Mouse (Mus musculus) lung, adult 18-20 months (tissue): ENCODE data around the gene Foxn1.

Experiments
- DNase-seq, 2 experiments: peaks; one replicate each; pipeline ENCODE4 v3.0.0; 2022; ENCODE audit warnings: mixed read lengths in 2 of 2

Gene Foxn1

DNA sequence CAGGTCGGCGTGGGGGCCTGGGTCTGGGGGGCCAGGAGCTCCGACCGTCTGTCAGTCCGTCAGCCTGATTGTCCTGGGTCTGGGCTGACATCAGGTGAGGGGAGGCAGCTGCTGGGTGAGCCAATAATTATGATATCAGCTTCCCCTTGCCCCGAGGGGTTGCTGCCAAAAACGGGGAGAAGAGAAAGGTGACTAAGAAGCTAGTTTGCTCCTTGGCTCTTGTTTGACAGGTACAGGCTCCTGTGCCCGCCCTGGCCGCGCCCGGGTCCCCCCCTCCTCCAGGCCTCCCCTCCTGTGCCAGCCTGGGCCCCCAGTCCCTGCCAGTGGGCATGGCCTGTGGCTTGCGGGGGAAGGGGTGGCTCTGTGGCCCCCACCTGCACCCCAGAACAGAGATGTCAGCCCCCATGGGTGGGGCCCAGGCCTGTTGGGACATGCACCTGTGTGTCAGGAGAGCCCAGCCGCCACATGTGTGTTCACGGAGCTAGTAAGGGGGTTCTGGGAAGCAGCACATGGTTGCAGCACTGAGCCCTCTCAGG is at the start of gene Foxn1:
Gene Foxn1 (minus strand): TSS at position 51 of the 536 bp plus-strand sequence.
- no peak for DNase-seq

DNA sequence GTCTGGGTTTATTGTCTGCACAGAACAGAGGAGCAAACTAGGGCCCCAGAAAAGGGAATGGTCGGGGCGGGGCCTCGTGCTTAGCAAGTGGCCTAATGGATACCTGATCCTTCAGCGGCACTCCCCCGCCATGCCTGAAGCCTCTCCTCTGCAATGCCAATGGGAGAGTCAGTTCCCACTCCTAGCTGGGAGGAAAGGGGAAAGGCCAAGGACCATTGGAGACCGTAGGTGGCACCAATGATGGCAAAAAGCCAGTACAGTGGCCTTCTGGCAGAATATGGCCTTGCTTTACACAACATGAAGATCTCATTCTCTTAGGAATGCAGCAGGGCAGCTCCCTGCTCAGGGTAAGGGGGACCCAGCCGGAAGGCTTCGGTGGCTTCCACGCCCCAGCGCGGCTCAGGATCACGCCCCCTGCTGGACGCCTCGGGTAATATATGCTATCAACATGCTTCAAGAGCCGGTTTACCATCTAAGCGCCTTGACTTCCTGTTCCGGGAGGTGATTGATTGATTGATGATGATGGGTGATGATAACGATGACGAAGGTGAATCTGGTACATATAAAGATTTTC is 49.5 kb upstream of the Foxn1 start:
- peak; percentile 53 to 69 for DNase-seq

DNA sequence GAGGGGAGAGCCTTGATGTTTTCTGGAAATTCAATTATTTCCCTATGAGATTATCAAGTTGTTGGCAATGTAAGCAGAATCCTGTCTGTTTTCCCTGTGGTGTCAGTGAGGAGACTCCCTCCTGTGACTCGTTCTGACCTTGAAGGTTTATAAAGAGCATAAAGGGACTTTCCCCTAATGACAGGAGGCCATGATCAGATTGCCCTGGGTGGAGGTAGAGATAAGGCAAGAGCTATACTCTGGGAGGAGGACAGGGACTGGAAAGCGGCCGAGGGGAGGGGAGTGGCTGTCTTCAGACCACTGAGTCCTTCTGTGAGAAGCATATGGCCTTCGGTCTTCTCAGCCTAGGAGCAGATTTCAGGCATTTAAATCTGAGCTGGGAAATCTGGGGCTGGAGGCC is 47.7 kb upstream of the Foxn1 start:
- no peak for DNase-seq

DNA sequence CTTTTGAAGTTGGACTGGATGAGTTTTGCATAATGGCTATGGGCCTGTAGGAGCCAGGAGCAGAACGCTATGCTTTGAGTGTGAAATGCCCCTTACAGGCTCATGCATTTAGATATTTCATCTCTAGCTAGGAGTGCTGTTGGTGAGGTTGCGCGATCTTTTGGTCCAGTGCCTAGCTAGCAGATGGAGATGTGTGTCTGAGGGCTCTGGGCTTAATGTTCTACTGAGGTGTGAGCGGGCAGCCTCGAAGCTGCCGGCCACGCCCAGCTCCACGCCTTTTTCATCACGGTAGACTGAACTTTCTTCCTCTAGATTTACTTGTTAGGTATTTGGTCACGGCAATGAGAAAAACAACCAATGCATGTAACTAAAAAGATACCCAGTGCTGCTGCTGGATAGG is 44.8 kb upstream of the Foxn1 start:
- DNase-seq: no peak

DNA sequence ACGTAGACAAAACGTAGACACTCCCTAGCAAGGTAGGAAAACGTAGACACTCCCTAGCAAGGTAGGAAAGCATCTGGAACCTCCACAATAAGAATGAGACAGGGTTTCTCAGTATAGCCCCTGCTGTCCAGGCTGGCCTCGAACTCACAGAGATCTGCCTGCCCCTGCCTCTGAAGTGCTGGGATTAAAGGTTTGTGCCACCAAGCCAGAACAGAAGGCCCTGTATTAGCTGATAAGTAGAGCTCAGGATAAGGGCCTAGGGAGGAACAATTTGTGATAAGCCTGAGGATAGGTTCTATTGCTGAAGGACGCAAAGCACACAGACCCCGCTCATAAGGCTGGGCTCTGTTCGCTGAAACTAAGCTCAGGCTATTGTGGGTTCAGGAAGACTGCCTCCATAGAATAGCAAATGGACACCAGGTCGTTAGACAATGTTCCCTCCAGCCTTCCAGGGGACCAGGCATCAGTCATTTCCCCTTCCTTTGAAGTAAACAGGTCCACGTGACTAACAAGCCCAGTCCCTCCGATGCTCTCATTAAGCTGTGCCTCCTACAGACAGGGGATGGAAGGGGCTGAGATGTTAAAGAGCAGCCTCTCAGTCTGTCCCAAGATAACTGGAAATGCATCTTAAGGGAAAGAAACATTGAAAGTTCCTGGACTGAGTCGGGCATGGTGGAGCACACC is 44.0 kb upstream of the Foxn1 start:
- no peak for DNase-seq

DNA sequence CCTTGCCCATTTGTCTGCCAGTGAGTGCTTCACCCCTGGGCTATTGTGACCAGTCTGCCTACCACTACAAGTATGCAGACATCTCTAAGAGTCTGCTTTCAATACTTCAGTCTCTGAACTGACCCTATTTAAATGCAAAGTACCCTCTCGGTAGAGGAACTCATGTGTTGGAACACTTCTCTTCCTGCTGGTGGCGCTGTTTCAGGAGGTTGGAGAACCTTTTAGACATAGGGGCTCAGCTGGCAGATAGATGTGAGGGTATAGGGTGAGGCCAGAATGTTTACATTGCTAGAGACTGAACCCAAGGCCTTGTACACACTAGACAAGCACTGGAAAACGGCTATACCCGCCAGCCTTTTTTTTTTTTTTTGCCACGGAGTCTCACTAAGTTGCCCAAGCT is 42.0 kb upstream of the Foxn1 start:
- DNase-seq: no peak

DNA sequence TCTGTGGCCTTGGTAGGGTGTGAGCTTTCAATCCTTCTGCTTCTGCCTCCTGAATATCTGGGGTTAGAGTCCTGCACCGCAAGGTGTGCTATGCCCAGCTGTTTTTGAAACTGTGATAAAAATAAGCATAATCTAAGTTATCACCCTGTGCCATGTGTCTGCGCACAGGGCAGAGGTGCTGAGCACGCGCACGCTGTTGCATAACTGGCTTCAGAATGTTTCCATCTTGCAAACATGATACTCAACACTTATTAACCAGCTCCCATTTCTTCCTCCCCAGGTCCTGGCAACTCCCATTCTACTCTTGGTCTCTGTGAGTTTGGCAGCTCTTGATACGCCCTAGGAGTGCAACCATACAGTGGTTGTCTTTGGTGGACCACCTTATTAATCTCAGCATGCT is 41.3 kb upstream of the Foxn1 start:
- no peak for DNase-seq

DNA sequence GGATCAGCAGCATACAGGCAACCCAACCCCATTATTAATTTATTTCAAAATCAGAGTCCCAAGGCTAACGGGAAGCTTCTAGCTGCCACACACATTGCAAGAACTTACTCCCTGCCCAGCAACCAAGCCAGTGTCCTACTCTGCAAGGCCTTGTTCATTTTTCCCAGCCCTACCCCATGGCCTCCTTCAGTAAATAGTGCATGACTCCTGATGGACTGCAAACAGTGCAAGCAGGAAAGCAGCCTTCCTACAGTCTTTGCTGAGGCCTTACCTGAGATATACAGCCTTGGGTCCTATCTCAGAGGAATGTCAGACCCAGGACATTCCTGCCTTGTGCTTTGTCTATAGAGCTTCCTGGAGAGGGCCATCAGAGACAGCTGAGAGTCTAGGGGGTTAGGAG is 39.2 kb upstream of the Foxn1 start:
- no peak for DNase-seq

DNA sequence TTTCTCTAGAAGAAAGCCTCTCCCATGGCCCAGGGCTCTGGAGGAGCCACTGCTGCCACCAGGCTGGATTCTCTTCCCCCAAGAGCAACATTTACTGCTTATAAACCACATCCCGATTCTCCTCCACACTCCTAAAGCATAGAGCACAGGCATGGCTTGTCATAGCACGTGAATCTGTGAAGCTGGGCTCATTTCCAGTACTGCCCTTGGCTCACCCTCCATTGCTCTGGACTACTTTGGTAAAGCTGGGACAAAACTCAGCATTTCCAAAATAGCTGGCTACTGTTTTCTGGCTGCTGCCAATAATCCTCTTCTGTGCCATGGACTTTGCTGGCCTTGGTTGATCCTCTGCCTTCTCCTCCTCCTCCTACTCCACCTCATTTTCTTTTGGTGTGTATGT is 38.0 kb upstream of the Foxn1 start:
- DNase-seq: no peak

DNA sequence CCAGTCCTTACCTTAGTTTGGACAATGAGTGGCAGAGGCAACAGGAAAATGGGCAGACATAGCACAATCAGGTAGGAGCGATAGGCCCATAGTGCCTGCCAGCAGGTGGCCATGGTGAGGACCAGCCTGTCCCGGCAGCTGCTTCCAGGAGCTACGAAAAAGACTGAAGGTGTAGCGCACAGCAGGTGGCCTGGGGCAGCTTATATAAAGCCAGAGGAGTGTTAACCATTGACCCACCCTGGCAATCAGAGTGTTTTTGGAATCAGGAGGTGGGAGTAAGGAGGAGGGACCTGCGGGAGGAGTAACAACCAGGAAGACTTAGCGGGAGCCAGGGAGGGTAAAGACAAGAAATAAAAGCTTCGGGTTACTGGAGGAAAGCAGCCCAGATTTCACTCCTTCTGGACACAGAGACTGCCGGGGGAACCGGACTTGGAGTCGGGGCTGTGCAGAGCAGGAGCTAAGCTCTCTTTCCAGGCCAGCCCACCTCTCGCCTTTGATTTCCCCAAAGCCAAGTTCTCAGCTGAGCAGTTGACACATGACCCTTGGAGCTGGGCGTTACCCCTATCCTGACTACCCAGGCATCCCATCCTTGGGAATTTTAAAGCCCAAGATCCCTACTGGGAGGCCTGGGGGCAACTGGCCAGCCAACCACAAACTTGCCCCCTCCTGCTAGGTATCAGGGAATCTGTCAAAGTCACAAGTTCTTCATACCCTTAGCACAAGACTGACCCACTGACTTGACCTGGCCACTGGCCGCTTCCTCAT is 35.9 kb upstream of the Foxn1 start, which contains the start of gene Slc13a2:
Gene Slc13a2 (minus strand): TSS at position 163 of the 765 bp plus-strand sequence.
- no peak for DNase-seq

DNA sequence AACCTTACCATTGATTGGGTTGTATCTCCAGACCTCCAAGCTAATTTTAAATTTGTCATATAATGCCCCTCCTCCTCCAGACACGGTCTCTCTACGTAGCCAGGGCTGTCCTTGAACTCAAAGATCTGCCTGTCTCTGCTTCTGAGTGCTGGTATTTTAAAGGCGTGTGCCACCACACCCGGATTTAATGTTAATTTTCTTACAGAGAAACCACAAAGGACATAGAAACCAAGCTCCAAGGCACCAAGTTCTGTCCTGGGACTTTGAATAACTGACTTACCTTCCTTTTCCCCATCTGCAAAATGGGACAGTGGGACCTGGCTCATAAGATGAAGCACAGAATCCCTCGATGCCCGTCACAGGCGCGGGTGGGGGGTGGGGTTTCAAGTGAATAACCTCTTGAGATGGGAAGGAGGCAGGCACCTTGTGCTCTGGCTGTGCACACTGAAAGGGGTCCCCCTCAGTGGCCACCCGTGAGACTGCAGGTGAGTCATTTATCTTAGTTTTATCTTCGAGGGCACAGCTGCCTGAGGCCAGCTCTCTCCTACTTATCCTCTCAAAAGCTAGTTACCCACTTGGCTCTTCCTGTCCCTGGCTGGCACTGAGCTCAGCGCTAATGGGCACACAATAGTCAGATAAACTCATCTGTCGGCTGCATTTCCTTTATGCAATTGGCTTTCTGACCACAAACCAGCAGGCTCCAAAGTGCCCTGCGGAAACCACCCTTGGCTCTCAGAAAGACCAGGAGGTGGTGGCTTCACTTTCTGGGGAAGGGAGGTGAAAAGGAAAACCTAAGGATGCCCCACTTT is 35.0 kb upstream of the Foxn1 start:
- peak in 1 of 2 experiments; percentile 38 for DNase-seq

DNA sequence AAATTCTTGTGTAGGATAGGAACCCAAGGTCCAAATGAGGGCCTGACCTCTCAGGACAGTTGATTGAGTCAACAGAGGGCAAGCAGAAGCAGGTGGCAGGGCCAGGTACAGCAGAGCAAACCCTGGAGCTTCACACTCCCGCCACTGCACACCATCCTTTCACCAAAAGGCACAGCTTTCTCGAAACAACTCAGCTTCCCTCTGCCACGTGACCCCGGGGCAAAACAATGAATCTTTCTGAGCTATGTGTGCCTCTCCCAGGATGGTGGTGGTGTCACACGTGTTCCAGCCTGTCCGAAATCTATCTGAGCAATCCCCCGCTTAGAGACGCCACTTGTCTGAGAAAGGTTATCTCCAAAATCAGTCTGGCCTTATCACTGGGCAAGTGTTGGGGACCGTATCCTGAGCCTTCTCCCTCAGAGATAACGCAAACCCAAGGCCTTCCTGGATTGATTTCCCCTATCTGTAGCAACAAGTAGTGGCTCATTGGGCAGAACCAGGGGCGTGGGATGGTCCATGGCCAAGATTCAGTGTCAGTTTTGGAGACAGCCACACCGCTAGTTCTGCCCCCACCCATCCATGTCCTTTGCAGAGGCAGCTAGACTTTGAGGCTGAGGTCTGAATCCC is 34.0 kb upstream of the Foxn1 start:
- DNase-seq: no peak

DNA sequence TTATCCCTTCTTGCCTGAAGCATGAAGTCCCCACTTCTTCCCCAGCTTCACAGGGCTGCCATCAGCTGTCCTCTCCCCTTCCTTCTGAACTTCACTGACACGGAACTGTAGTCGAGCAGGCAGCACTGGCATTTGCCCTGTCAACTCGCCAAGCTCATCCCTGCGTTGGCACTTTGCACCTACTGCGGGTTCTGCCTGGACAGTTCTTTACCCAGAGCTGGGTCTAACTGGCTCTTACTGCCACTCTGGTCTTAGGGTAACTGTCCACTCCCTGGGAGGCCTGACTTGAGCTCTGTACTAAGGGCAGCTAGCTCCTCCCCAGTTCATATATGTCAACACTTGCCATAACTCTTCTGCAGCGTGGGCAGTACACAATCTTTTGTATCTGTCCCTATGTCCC is 30.5 kb upstream of the Foxn1 start:
- no peak for DNase-seq

DNA sequence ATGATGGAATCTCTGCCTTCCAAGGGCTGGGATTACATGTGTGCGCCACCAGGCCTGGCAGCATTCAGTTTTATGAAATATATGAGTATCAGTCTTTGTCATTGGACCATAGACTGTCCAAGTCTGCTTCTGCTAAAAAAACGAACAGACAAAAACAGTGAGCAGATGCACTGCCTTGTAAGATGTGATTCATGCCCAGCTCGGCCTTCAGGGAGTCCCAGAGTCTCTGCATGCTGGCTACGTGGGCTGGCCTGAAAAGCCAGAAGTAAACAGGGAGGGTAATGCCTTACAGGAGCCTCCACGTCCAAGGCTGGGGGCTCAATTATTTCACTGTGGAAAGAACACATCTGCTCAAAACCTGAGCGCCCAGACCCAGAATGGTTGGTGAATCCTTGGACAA is 26.5 kb upstream of the Foxn1 start:
- DNase-seq: no peak

DNA sequence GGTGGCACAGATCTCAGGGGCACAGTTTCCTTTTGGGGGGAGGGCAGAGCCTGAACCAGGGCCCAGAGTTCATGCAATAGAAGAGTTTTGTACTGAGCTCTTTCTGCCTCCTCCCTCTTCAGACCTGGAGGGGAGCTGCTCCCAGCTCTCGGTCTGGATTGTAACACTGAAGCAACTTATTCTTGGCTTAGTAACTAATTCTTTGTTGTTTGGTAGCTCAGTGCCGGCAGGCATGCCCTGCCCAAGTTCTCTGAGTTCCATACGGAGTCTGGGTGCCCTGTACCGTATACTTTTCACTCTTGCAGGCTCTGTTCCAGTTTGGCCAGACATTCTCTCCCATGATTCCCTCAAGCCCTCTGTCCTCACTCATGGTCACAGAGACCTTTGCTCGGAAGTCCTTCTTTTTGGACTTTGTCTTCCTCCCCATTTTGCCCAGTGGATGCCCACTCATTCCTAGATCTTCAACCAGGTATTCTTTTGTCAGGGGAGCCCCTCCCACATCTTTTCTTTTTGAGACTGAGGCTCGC is 26.0 kb upstream of the Foxn1 start:
- no peak for DNase-seq

DNA sequence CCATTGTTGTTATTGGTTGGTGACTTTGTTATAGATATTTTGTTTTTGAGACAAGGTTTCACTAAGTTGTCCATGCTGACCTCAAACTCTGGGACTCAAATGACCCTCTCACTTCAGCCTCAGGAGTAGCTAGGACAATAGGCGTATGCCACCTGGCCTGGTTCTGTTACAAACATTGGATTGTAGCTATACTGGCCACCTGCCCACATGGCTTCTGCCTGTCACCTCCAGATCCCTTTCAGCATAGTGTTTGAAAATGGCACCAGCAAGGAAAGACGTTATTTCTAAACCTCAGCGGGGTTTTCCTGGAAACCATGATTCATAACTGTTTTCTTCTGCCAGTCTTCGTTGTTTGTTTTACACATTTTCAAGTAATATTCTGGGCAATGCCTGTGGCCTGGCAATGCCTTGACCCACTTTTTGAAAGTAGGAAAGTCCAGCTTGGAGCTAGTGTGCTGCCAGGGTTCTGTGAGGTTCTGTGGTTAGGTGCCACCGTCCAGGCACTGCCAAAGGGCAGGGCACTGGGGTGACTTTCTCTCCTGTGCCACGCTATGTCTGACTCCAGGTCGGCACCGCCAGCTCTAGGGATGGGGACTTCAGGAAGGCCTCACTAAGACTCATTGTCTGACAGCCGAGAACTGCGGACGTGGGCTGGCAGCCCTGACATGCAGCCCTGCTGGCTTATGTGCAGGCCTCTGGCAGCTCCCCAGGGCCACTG is 25.4 kb upstream of the Foxn1 start:
- DNase-seq: peak; percentile 37 to 40

DNA sequence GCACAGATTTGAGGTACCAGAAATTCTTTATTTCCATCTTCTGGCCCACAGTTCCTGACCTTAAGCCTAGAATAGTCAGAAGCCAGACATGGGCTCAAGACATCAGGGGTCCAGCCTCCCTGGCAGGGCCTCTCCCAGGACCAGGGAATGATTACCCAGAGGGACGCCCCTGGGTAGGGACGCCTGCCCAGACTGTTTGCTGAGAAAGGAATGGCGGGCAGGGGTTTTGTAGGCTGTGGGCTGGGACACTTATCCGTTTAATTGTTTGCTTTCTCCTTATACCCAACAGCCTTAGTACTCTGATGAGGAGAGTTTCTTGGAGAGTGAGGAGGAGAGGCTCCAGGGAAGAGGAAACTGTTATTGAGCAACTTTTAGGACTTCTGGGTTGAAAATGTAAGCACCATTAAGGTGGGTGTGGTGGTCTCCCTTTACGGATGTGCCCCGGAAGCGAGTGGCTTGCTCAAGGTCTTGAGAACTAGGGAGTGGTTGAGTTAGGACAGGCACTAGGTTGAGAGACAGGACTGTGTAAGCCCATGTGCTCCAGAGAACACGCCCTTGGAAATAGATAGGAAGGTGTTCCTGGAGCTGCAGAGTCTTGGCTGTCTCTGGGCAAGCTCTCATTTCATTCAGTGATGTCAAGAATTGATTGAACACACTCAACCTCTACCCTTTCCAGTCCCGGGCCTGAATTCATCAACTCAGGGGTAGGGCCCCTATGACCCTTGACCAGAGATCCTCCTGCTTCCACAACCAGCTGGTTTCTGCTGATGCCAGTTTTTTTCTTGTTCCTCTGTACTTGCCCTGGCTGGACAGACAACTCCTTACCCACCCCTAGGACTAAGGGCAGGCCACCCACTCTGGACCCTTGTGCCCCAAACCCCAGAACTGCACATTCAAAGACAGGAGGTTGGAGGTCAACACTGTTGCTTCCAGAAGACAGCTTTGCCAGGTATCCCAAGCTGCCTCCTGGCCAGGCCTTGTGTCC is 22.2 kb upstream of the Foxn1 start:
- DNase-seq: peak; percentile 50 to 76

DNA sequence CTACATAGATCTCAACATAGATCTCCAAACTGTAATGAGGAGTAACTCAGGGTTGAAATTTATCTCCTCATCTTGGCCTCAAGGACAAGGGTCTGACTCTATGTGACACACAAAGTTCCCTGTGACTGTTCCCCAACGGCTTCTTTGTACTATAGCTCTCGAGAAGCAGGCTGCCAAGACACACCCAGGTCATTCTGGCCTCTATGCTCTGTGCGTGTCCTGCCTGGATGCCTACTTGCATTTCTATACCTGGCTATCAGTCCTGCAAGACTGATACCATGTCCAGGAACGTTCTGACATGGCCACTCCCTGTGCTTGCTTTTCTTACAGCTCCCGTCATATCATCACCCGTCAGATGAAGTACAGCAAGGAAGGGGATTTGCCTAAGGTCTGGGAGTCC is 15.7 kb upstream of the Foxn1 start:
- no peak for DNase-seq

DNA sequence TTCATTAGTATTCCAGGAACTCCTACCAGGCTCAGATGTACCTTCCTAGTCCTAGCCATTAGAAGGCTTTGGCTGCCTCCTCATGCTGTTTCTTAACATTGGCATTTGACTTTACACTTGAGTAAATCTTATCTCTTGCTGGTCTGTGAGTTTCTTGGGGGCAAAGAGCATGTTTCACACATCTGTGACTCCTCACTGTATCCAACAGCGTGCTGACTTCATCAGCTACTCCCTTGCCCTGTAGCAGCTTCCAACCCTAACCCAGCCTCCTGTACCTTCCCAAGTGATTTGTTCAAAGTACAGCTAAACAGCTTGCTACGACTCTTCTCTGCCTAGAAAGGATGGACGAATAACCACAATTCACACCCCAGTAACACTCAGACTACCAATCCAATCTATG is 15.1 kb upstream of the Foxn1 start:
- no peak for DNase-seq

DNA sequence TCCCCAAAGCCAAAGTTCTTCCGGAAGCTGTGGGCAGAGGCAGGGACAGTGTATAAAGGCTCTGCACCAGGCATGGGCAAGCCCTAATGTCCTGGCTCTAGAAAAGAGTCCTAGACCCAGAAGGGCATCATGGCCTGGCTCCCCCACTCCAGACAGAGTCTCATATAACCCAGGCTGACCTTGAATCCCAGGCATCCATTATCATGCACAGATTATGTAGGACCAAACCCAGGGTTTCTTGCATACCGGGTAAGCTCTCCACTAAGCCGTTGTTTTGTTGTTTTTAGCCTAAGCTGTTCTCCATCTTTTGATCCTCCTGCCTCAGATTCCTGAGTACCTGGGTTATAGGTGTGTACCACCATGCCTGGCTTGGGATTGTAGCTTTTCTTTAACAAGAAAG is 14.6 kb upstream of the Foxn1 start:
- no peak for DNase-seq
